Mouse (Mus musculus): ENCODE data around the gene Cd300a. TPM values are rescaled to one million over a fixed set of nuclear protein-coding genes. Genes with fewer than 3 reads are reported as not detected.

Gene Cd300a
- polyA plus RNA-seq, 1 experiment: 5.2 TPM

GRCm38 (mm10) chr11:114850452-114851268 is 39.2 kb upstream of the Cd300a start, which contains the start of gene Gprc5c:
Gene Gprc5c (plus strand): TSS chr11:114851152.
- H3K4me3 ChIP-seq (replicated peaks; ENCODE audit: insufficient read depth, low read depth, low read length): peak within 1 kb of the TSS; percentile 72
- peaks cover 27% of the 10 kb centered on the region for H3K4me1 ChIP-seq (ENCODE audit: control insufficient read depth, insufficient read depth, low read length)
- no peaks in the 10 kb centered on the region for H3K27me3 ChIP-seq (ENCODE audit: control insufficient read depth, insufficient read depth, low read length)
- peak within 1 kb of the TSS; percentile 95 for H3K27ac ChIP-seq (ENCODE audit: insufficient read depth, low read length)
- under 1% methylated on average over 35 of the region's 43 CpGs for WGBS
- peak in 1 of 2 experiments; percentile 97 for DNase-seq
- TF ChIP-seq POLR2A (IDR thresholded peaks at IDR 0.05; ENCODE audit: borderline replicate concordance, insufficient read depth, low read length) (no peak), CTCF (IDR thresholded peaks at IDR 0.05; ENCODE audit: borderline replicate concordance, insufficient read depth, low read depth, low read length) (no peak)

- TF ChIP-seq POLR2A (IDR thresholded peaks at IDR 0.05; ENCODE audit: borderline replicate concordance, insufficient read depth, low read length): peak; percentile 81
- no peak for TF ChIP-seq CTCF (IDR thresholded peaks at IDR 0.05; ENCODE audit: borderline replicate concordance, insufficient read depth, low read depth, low read length)
- DNase-seq: peak in 1 of 2 experiments; percentile 98
- Histone ChIP-seq H3K4me3 (replicated peaks; ENCODE audit: insufficient read depth, low read depth, low read length) (peak overlapping the region; percentile 72), H3K27ac (ENCODE audit: insufficient read depth, low read length) (peak overlapping the region; percentile 95), H3K4me1 (ENCODE audit: control insufficient read depth, insufficient read depth, low read length) (peaks cover 27% of the 10 kb centered on the region), H3K27me3 (ENCODE audit: control insufficient read depth, insufficient read depth, low read length) (no peaks in the 10 kb centered on the region)
- 0% methylated on average over 27 of the region's 27 CpGs for WGBS
Measured at GRCm38 (mm10) chr11:114851269-114851607, 38.6 kb upstream of the Cd300a start.

- TF ChIP-seq POLR2A (IDR thresholded peaks at IDR 0.05; ENCODE audit: borderline replicate concordance, insufficient read depth, low read length) (peak; percentile 61), CTCF (IDR thresholded peaks at IDR 0.05; ENCODE audit: borderline replicate concordance, insufficient read depth, low read depth, low read length) (no peak)
- peaks cover 24% of the 10 kb centered on the region for H3K4me1 ChIP-seq (ENCODE audit: control insufficient read depth, insufficient read depth, low read length)
- H3K27me3 ChIP-seq (ENCODE audit: control insufficient read depth, insufficient read depth, low read length): no peaks in the 10 kb centered on the region
- H3K4me3 ChIP-seq (replicated peaks; ENCODE audit: insufficient read depth, low read depth, low read length): peak overlapping the region; percentile 72
- under 1% methylated on average over 65 of the region's 65 CpGs for WGBS
- peak; percentile 94 to 96 for DNase-seq
- peak overlapping the region; percentile 95 for H3K27ac ChIP-seq (ENCODE audit: insufficient read depth, low read length)
Measured at GRCm38 (mm10) chr11:114851608-114852310, 38.1 kb upstream of the Cd300a start.

DNA sequence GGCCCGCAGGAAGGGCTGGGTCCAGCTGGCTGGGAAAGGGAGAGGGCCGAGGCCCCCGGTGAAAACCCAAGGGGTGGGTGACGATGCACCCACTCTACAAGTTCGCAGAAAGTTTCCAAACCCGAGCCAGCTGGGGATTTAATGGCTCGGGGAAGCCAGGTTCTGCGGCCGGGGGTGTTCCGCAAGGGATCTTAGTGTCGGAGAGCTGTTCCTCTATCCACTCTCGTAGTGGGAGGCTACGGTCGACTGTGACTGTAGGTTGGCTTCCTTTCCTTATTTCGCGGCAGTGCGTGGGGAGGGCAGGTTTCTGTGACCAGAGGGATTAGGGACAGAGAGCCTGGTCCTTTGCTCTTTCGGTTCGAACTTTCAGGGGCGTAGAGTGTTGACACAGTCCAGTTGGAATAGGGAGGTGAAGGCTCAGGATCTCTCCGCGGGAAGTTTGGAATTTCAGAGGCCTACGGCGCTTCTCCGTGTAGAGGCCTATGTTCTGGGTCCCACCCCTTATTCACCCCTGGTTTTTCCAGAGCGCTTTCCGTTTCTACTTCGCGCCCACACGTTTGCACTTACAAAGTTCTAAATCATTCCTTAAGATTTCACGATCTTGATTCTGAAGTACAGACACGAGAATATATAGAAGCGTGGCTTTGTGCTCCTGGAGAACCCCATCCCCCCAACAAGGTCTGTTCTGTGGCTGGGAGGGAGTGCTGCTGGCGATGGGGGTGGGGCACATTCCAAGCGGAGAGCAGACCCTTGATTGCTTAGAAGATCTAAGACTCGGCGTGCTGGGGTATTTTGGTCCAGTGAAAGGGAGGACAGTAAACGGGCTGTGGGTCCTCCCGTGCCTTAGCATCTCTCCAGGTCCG is 37.3 kb upstream of the Cd300a start:
- Histone ChIP-seq H3K27ac (ENCODE audit: insufficient read depth, low read length) (peak overlapping the region; percentile 95), H3K27me3 (ENCODE audit: control insufficient read depth, insufficient read depth, low read length) (no peaks in the 10 kb centered on the region), H3K4me1 (ENCODE audit: control insufficient read depth, insufficient read depth, low read length) (peaks cover 26% of the 10 kb centered on the region), H3K4me3 (replicated peaks; ENCODE audit: insufficient read depth, low read depth, low read length) (peak overlapping the region; percentile 72)
- peak in 1 of 2 experiments; percentile 56 for DNase-seq
- 3% methylated on average over 40 of the region's 40 CpGs for WGBS
- TF ChIP-seq CTCF (IDR thresholded peaks at IDR 0.05; ENCODE audit: borderline replicate concordance, insufficient read depth, low read depth, low read length) (no peak), POLR2A (IDR thresholded peaks at IDR 0.05; ENCODE audit: borderline replicate concordance, insufficient read depth, low read length) (no peak)

DNA sequence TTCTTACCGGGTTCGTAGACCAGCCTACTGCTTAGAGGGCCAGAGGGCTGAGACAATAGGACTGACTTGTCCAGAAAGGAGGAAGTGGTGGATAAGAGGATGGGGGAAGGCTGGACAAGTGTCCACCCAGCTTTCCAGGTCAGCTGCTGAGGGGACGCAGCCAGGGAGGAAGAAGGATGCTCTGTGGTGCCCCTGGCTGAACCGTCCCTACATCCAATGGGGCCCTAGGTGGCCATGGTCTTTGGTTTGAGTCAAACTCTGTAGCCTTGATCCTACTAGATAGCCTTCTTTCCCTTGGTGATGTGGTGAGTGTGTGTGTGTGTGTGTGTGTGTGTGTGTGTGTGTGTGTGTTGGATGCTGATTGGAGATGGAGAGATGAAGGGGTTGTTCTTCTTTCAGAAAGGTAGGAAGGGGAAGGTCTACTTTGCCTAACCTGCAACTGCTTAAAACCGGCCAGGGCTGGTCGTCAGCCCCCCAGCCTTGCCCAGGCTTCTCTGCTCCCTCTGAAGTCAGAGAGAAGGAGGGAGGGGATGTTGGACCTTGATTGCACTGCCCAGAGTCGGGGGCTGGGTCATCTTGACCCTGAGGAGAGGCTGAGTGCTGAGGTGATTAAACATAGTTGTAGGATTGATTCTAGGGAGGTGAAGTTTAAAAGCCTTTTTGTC is 36.5 kb upstream of the Cd300a start:
- 10% methylated on average over 7 of the region's 7 CpGs for WGBS
- Histone ChIP-seq H3K27me3 (ENCODE audit: control insufficient read depth, insufficient read depth, low read length) (no peaks in the 10 kb centered on the region), H3K4me1 (ENCODE audit: control insufficient read depth, insufficient read depth, low read length) (peaks cover 26% of the 10 kb centered on the region), H3K27ac (ENCODE audit: insufficient read depth, low read length) (peak overlapping the region; percentile 95), H3K4me3 (replicated peaks; ENCODE audit: insufficient read depth, low read depth, low read length) (peak overlapping the region; percentile 72)
- peak; percentile 62 to 72 for DNase-seq
- TF ChIP-seq POLR2A (IDR thresholded peaks at IDR 0.05; ENCODE audit: borderline replicate concordance, insufficient read depth, low read length): 0 out of 2 replicates have a peak, but pooled peaks have one; percentile 23
- TF ChIP-seq CTCF (IDR thresholded peaks at IDR 0.05; ENCODE audit: borderline replicate concordance, insufficient read depth, low read depth, low read length): no peak

GRCm38 (mm10) chr11:114854581-114854980 is 35.3 kb upstream of the Cd300a start:
- H3K4me3 ChIP-seq (replicated peaks; ENCODE audit: insufficient read depth, low read depth, low read length): peak overlapping the region; percentile 72
- H3K27me3 ChIP-seq (ENCODE audit: control insufficient read depth, insufficient read depth, low read length): no peaks in the 10 kb centered on the region
- peak in 1 of 2 experiments; percentile 37 for DNase-seq
- H3K4me1 ChIP-seq (ENCODE audit: control insufficient read depth, insufficient read depth, low read length): peaks cover 17% of the 10 kb centered on the region
- 14% methylated on average over 6 of the region's 6 CpGs for WGBS
- H3K27ac ChIP-seq (ENCODE audit: insufficient read depth, low read length): peak overlapping the region; percentile 8
- no peak for TF ChIP-seq POLR2A (IDR thresholded peaks at IDR 0.05; ENCODE audit: borderline replicate concordance, insufficient read depth, low read length)

DNA sequence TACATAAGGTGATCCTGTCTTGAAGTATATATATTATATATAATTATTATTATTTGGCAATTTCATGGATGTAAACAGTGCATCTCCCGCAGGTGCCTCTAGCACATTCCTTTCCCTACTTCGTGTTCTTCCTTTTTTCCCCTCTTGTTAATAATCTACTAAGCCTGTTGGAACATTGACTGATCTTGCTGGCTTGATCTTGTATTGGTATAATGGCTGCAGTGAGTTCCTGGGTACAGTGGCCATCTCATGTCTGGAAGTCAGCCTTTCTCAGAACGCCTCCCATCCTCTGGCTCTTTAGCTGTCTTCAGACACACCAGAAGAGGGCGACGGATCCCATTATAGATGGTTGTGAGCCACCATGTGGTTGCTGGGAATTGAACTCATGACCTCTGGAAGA is 33.7 kb upstream of the Cd300a start:
- no peak for TF ChIP-seq CTCF (IDR thresholded peaks at IDR 0.05; ENCODE audit: borderline replicate concordance, insufficient read depth, low read depth, low read length)
- no peak for TF ChIP-seq POLR2A (IDR thresholded peaks at IDR 0.05; ENCODE audit: borderline replicate concordance, insufficient read depth, low read length)
- Histone ChIP-seq H3K27ac (ENCODE audit: insufficient read depth, low read length) (no peak overlapping the region), H3K27me3 (ENCODE audit: control insufficient read depth, insufficient read depth, low read length) (no peaks in the 10 kb centered on the region), H3K4me1 (ENCODE audit: control insufficient read depth, insufficient read depth, low read length) (peaks cover 14% of the 10 kb centered on the region; the same call in 1 of the 2 replicates), H3K4me3 (replicated peaks; ENCODE audit: insufficient read depth, low read depth, low read length) (no peak overlapping the region)
- DNase-seq: peak in 1 of 2 experiments; percentile 11
- 72% methylated on average over 5 of the region's 5 CpGs for WGBS
